Mouse (Mus musculus) heart, adult 9 months (tissue): ENCODE results near the gene Lyve1.
A peak's percentile ranks its signal among the peaks of the same experiment; 100 is the strongest.

ENCODE experiments used
- DNase-seq, 2 experiments: peaks; one replicate each; pipeline ENCODE4 v3.0.0; 2022; ENCODE audit warnings: low spot score in 2 of 2

Gene Lyve1

DNA sequence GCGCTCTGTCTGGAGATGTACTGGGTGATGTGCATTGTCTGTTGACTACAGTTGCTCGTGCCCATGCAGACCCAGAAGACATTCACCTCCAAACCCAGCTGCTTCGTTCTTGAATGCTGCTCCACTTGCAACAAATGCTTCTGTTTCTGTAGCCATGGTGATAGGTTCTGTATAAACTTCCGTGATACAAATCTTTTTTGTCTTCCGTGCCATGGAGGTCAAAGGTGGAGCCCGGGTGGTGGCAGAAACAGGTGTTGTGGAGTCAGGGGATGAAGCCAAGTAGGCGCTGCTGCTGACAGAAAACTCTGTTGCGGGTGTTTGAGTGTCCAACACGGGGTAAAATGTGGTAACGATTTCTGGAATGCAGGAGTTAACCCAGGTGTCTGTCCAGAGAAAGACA lies 9.4 kb downstream of the Lyve1 start:
- DNase-seq = no peak

DNA sequence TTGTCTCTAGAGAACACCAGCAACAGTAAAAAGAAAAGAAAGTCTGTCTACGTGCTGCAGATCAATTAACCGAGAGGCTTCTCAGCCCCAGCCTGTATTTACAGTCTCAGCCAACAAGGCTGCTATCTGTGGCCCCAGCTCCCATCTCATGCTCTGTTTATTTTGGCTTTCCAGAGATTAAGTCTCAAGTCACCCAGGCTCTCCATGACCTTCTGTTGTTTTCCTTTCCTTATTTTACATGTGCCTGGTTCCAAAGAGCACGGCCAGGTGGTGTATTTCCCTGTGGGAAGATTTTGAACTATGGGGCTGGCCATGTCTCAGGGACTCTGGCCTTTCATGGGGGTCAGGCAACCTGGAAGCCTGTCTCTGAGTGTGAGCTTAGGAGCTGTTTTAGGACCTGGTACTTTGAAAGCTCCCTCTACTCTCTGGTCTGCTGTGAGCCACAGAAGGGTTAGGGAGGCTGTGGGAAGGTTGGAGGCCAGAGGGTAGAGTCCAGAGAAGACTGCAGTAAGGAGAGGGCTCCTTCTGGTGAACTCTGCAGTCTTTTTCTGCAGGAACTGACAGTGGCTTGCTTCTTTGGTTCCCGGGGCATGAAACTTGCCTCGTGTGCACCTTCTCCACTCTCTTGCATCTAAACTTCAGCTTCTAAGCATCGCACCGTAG lies 11.4 kb downstream of the Lyve1 start:
- no peak for DNase-seq

DNA sequence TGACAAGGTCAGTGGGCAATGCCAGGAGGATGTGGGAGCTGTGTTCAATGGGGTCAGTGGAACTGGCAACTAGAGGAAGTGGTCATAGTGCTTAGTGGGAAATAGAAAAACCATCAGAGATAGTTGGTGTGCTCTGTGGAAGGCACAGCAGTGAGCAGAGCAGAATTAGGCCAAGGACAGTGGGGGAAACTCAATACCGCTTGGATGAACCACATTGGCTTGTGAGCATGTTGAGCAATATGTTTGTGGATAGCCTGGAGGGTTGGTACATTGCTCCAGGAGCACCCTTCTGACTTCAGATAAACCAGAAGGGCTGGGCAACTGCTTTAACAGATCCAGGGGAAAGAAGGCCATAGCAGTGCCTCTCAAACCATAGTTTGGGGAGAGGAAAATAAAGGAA lies 14.7 kb downstream of the Lyve1 start:
- DNase-seq = no peak

DNA sequence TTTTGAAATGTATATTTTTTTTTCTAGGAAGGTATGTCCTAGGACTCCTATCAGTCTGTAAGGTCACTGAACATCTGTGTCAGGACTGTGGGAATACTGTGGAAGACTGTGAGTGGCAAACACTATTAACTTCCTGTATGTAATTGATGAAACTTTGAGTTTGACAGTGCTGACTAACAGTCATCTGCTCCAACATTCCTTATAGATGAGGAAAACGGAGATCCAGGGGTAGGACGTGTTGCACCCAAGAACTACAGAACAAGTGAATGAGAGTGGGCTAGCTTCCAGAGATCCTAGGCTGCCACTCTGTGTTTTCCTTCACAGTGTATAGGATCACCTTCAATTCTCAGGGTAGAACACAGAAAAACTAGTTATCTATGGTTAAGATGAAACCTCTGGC lies 15.7 kb downstream of the Lyve1 start:
- no peak for DNase-seq

DNA sequence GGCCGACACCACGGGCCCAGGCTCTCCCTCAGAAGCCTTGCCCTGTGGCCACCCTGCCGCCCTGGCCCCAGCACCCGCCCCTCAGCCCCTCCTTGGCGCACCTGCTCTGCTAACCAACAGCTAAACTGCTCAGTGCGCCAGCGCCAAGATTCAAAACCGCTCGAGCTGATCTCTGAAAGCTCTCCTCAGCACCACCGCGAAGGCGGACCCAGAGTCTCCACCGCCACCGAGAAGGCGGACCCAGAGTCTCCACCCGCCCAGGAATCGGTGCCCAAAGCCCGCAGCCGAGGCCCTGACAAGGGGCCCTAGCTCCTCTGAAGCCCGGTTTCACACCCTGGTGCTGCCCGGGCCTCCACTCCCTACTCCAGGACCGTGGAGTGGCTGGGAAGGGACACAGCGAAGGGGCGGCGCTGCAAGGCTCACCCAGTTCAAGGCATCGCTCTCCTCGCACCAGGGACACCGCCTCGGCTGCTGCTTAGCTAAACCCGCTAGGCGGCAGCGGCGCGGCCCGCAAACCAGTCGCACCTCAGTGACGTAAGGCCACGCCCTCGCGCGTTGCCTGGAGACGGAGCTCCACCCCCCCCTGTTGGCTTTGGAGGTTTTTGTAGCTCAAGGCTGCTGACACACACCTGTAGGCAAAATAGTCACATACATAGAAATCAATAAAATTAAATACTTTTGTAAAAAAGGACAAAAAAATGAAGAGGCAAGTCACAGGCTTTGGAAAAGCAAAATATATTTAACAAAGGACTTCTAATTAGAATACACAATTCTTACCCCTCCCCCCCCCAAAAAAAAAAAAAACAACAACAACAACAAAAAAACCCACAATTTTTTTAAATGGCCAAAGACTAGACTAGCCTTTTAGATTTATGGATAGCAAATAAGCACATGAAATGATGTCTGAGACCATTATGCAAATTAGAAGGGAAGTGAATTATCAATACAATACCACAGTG lies 18.8 kb downstream of the Lyve1 start, which contains the start of gene Rnf141:
Gene Rnf141, minus strand, starts transcription at position 542 of the 959 bp plus-strand sequence.
- DNase-seq = peak; percentile 89 to 91

DNA sequence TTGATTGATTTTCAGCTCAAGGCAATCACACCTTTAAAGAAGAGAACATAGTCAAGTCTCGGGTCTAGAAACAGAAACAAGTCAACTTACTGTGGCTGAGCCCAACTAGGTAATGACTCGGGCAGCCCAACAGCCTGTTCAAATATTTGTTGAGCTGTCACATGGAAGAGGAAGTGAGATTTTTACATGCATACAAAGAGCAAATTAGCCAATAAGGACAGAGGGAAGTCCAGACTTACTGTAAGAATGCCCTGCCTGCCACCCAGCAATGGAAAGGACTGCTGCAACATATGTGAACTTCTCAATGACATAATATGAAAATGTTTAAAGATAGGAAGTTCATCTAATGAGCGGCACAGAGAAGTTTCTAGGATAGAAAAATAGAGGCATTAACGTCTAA lies 22.7 kb downstream of the Lyve1 start:
- DNase-seq = peak in 1 of 2 experiments; percentile 40

DNA sequence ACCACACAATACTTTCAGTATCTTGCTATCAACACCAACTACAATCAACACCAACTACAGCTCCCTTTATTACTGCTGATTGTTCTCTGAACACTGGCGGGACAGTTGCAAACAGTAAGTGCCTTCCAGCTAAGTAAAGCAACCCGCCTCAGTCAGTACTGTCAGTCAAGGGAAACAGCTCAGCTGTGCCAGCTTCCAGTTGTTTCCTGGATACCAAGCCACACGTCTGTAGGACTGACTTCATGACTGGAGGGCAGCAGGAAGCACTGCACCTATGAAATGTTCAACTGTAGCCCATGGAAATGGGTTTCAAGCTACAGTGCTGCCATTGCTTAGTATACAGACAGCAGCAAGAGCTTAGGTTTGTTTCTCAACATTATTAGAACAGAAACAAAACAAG lies 28.5 kb downstream of the Lyve1 start:
- no peak for DNase-seq

DNA sequence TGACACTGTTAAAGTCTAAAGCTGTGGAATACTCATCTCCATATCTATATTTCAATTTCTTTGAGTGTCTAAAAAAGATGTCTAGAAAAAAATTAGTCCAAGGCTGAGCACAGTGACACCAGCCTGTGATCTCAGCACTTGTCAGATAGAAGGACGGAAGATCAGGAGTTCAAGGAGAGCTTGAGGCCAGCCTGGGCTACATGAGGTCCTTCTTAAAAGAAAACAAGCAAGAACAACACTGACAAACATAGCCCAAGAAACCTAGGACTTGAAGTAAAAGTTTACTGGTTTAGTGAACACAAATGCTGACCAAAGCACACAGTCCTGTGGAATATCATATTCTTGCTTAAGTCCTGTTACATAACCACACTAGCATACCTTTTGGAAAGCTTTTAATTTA lies 29.0 kb downstream of the Lyve1 start:
- no peak for DNase-seq

DNA sequence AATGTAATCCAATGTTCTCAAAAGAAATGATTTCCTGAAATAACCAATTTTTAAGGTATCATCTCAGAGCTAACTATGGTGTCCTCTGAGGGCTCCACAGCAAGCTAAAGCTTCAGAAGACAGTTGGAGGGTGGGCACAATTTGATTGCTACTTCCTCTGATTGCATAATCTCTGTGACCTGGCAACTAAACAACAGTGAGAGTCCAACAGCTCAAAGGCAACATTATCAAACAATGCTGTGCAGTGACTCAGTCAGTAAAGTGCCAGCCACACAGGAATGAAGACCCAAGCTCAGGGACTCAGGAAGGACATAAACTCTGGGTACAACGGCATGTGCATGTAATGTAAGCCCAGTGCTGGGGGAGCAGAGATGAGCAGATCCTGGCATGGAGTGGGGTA lies 30.0 kb downstream of the Lyve1 start:
- DNase-seq = no peak

DNA sequence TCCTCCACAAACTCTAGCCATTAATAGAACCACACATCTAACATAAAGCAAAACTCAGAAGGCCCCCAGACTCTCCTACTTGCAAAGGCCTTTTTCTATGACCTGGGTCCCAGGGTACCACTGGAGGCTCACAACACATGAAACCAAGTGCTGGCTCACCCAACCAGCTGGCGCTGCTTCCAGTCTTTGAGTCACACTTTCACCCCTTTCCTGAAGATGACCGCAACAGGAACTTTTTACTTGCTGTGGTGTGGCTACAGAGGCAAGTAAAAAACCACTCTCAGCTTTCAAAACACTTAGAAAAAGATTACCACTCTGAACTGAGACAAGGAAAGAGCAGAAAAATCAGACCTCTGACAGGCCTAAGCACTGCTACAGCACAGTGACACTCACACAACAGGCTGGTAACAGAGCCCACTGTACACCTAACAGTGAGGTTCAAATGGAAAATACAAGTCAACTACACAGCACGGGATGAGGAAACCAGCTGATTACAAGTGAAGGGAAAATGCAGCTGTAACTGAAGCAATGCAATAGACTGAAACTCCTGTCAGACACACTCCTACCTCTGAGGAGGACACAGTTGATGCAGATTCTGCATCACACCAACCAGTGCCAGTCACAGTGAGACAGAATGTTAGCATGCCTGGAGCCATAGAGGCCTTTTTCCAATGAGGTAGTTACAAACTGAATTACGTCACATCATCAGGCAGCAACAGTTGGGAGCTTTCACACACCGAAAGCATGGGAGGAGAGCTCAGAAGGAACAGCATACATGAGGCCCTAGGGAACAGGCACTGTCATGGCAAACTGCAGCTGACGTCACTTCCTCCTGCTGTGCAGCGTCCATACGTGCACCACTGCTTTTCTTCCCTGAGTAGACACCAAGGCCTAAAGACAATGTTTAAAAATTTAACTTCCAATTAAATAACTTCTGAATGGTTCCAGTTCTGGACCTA lies 38.8 kb downstream of the Lyve1 start:
- no peak for DNase-seq

DNA sequence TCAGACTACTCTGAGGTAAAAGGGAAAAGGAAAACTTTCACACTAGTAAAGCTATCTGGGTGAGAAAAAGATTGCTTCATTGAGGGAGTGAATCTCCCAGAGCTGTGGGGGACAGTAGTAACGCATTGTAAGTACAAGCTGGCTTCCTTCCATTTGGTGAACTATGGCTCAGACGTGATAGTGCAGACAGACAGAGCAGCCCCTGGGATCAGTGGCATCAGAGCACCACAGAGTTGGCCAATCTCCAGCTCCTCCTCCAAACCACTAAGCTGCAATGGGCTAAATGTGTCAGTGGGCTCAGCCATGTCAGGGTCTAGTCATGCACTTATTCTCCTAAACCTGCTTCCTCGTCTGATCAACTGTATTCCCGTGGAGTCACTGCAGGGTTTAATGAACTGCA lies 39.4 kb downstream of the Lyve1 start:
- no peak for DNase-seq

DNA sequence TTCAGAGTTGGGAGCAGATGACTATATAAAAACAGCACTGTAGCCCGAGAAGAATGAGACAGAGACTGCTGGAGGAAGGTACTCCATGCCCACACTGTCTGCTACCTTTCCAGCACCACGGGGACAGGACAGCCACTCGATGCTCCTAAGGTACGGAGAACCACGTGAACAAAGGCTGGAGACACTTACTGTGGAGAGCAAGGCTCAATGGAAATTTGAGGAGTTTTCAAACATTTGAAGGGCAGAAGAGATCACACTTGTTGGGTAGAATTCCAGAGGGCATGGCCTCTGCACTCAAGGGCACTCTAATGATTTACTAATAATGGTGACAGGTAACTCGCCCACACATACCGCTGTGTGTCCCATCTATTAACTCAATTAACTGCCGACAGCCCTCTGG lies 40.0 kb downstream of the Lyve1 start:
- no peak for DNase-seq

DNA sequence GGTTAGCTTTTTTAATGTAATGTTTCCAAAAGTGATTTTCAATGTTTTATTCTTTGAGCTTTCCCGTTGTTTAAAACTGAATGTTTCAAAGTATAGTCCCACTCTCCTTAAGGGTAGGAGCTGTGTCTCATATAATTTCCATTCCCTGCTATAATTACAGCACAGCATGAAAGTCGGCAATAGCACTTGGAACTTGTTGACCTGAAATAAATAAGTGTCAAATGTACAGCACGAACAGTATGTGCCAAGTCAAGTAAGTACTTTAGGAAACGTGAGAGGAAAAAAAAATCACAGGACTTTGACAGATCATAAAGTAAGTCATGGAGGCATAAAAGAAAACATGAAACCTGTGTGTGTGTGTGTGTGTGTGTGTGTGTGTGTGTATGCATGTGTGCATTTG lies 41.0 kb downstream of the Lyve1 start:
- DNase-seq = no peak

DNA sequence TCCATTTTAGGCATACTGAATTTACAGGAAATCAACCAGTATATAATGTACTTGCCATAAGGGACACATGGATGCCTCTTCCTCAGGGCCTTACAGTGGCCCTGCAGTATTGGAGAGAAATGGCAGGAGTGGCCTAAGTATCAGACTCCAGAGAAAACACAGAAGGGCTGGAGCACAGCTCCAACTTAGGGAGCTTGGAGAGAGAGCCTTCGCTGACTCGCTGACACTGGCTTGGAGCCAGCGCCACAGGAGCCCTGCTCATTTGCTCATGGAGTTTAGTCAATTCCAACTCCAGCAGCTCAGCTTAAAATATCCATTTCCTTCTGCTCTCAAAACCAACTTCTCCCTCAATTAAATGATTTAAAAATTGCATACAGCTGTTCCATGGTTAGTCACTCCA lies 41.4 kb downstream of the Lyve1 start:
- DNase-seq = no peak

DNA sequence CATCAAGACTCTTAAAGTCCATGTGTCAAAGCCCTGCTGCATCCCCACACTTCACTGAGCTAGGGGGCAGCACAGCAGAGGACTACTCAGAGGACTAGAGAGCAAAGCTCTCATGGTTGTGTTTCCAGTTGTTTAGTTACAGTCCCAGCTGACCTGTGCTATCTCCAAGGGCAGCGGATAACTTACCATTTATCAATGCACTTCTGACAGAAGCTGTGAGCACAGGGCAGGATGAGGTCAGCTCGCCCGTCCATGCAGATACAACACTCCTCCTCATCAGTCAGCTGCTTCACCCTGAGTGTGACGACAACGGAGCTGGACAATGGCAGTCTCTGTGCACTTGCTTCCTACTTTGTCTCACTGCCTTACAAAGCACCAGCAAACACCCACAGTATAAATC lies 42.0 kb downstream of the Lyve1 start:
- no peak for DNase-seq

DNA sequence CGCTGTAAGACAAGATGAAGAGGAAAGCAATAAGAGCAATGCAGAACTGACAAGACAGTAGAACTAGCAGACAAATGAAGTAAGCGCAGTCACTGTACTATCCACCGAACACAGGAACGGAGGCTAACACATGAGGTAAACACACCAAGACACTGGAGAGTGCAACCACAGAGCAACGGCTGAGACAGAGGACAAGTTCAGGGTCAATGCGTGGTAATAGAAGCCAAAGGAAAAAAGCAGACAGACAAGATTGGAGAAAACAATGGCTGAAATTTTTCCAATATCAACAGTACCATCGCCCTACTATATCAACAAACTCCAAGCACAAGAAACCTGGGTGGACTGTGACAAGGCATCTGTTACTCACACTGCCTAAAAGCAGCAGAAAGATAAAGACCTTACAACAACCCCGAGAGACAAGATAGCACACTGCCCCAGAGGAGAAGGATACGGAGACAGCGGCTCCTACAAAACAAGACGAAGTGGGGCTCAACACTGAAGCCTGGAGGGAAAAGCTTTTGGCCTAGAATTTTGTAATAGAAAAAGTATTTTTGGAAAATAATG lies 44.2 kb downstream of the Lyve1 start:
- no peak for DNase-seq

DNA sequence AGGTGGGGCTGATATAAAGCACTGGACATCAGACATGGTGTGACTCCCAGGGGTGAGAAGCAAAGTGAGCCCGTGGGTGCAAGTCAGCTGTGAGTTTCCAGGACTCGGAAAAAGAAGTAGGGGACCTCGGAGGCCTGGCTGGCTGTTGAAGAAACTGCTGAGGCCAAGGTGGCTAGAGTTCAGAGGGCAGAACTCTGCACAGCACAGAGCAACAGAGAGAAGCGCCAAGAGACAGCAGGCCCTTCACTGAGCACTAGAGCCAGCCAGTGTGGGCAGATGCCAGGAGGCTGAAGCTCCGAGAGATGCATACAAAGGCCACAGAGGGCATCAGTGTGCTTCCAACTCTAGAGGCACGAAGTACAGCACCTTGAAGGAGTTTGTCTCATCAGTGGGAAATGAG lies 44.8 kb downstream of the Lyve1 start:
- peak; percentile 47 to 58 for DNase-seq

DNA sequence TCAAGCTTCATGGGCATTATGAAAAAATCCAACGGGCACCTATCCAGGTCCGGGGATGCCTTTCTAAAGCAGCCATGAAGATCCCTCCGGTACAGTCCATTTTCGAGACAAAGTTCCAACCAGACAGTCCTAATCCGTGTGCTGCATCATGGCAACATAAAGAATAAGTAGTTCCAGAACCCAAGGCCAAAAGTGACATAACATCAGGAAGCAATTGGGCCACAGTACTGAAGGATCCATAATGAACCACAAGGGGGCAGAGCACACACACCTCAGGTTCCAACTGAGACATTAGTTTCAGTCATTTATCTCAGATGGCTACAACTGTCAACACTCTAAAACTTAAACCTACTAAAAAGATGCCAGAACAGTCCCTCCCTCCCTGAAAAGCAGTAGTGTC lies 47.0 kb downstream of the Lyve1 start:
- DNase-seq = no peak

DNA sequence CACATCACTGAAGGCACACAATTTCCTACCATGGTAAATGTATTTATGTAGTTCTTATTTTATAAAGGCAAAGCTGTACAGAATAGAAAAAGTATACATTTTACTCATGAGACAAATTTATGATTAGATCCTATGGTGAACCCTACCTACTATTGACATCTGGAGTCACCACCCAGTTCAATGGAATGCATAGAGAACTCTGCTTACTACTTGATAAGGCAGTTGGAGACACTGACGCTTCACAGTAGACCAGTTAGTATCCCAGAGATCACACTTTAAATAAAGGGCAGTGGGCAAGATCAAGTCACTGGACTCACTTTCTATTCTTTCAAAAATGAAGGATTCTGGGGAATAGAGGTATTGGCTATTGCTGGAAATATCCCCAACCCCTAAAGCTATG lies 49.1 kb downstream of the Lyve1 start:
- no peak for DNase-seq

DNA sequence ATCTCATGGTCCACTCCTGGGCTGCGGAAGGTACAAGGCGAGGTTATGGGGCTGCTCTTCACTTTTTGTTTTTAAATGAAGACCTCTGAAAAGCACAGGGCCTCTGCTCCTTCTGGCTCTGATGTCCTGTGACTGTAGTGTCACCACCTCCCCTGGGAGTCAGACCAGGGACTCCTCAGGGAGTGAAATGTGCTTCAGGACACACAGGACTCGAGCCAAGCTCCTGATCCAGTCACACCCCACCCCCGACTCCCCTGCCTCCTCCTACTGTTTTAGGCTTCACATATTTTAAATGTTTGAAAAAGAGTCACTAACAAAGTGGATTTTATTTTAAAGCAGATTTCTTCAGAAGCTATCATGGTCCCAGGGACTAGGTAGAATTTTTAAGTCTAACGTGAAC lies 51.5 kb downstream of the Lyve1 start:
- DNase-seq = no peak

DNA sequence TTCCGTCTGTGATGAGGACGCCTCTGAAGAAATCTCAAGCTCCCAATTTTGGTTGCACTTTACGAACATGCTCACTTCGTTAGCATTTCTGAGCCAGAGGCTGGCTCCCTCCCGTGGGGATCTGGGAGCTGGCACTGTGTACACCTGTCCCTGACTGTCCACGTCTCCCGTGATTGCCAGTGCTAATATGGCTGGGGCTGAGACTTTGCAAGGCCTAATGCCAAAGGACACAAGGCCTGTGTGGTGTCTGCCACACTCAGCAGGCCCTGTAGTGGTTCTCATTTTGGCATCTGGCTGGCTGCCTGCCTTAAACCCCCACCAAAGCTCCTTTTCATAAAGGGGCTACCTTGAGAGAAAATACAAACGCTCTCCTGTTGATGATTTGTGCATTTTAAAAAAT lies 52.0 kb downstream of the Lyve1 start:
- no peak for DNase-seq
